Mouse (Mus musculus) heart, adult 10 weeks (tissue): ENCODE measurements around the gene Fam57a. TPM values are rescaled to one million over a fixed set of nuclear protein-coding genes. Genes with fewer than 3 reads are reported as not detected.

Source experiments
- polyA plus RNA-seq: library from polyadenylated mRNA; stranded (reverse); fragments of 350-450 nt; fragmentation: Illumina TruSeq; extraction: RNeasy Lipid Tissue Mini Kit (QIAGEN cat#74804); gene quantifications from one replicate; pipeline ENCODE4 v1.2.3, GENCODE M21; 2014; ENCODE audit warnings: low read depth, low replicate concordance

Fam57a gene
- polyA plus RNA-seq = 4.8 TPM

DNA sequence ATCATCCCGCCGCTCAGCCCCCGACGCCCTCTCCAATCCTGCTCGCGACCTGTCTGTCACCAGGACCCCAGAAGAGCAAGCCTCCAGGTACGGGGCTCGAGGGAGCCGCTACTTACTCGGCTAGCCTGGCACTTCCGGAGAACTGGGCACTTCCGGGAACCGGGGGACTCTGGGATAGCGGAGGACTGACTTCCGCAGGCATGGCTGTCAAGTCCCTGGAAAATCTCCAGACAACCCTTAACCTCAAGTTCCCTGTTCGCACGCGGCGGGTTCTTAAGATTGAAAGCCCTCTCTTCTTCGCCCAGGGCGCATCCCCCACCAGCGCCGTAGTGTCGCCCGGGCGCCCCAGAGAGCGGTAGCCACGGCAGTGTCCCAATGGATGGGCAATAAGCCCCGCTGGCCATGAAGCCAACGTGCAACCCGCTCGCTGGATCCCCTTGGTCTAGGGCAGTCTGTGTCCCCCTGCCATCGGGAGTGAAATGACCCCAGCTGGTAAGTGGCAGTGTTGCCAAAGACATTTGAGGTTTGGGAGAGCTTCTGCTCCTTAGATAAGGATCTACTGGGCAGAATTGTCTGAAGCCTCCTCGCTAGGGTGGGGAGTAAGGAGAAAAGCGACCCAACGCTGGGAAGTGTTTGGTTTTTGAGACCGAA lies at the start of gene Fam57a, which contains the start of gene Vps53:
TSS of gene Fam57a (plus strand) at position 177 of the 651 bp plus-strand sequence.
TSS of gene Vps53 (minus strand) at position 153 of the 651 bp plus-strand sequence.

DNA sequence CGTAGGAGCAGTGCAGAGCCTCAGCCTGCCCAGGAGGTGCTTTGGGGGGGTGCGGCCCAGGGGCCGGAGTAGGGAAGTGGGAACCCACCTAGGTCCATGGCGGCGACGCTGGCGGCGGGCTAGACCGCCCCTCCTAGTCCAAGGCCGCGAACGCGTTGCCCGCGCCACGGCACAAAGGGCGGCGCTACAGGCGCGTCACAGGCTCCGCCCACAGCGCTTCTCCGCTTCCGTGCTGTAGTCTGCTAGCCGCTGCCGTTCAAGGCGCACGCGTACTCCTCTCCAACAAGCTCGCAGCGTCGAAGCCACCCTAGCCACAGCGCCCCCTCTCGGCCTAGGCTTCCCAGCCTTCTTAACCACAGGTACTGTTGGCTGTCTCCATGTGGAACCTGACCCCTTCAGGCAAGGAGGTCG lies 37.9 kb downstream of the Fam57a start, which contains the start of the genes Dbil5 and Gemin4:
TSS of gene Dbil5 (plus strand) at position 219 of the 411 bp plus-strand sequence.
TSS of gene Gemin4 (minus strand) at position 275 of the 411 bp plus-strand sequence.

DNA sequence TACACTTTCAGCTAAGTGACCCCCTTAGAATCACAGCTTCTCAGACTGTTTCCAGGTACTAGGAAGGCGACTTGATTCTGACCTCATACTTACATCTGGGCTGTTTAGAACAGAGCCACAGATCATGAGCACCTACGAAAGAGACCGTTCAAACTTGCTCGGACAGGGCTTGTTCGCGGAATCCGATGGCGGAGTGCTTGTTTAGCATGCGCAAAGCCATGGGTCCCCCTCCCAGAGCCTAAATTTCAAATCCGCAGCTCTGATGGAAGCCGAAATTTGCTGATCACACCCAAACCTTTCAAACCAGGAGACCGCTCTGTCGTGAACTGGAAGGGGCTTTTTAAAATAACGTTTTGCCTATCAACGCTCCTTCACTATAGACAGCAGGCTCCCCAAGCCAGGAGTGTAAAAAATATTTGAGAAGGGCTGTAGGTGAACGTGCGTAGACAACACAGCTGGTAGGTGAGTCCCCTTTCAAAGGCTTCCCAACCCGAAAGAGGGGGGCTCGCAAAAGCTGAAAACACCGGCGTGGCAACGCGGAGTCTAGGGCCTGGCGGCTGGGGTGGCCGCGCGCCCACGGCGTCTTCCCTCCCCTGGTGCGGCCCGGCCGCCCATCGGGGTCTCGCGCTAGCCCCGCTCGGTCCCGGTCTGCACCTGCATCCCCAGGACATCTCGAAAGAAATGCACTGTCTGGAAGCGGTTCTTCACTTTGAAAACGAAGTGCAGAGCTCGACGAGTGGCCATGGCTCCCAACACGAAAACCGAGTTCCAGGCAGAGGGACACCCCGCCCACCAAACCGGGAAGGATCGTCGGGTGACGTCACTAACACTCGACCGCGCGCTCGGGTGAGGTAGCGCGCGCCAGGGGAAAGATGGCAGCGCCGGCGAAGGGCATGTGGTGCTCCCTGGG lies 63.7 kb downstream of the Fam57a start, which contains the start of the genes Mrm3 and Glod4:
TSS of gene Mrm3 (plus strand) at position 815 of the 910 bp plus-strand sequence.
TSS of gene Glod4 (minus strand) at position 825 of the 910 bp plus-strand sequence.

Other genes with a start within 250 kb of the Fam57a start
- gene Rph3al, start 241.2 kb upstream of the Fam57a start, polyA plus RNA-seq = 6.8 TPM
- gene 1700016K19Rik, start 179.8 kb upstream of the Fam57a start, polyA plus RNA-seq = not detected
- gene Rflnb, start 151.9 kb upstream of the Fam57a start, polyA plus RNA-seq = 26.2 TPM
- 23.3 TPM for gene Vps53, start within 50 bp of the Fam57a start, polyA plus RNA-seq
- gene Dbil5, start 37.9 kb downstream of the Fam57a start, polyA plus RNA-seq = not detected
- gene Gemin4, start 38.0 kb downstream of the Fam57a start, polyA plus RNA-seq = 4.8 TPM
- gene Mrm3, start 64.0 kb downstream of the Fam57a start, polyA plus RNA-seq = 28.5 TPM
- 48.7 TPM for gene Glod4, start 64.1 kb downstream of the Fam57a start, polyA plus RNA-seq
- gene Nxn, start 219.5 kb downstream of the Fam57a start, polyA plus RNA-seq = 12.9 TPM
- gene Timm22, start 227.3 kb downstream of the Fam57a start, polyA plus RNA-seq = 27.8 TPM